Mouse (Mus musculus) kidney, embryonic 15.5 days (tissue): ENCODE data around the gene Olfr62. TPM values are rescaled to one million over a fixed set of nuclear protein-coding genes. Genes with fewer than 3 reads are reported as not detected.

Experiments used
- ATAC-seq: fragments of 200-750 bp; cut with Nextera tagmentation; replicated peaks from 2 replicates; pipeline ENCODE4 v1.8.0; 2017; ENCODE audit warnings: moderate TSS enrichment; ENCODE audit not compliant: low FRiP score
- H3K27ac ChIP-seq: fragments of 300-500 bp; sonication (generic); 2 replicates; pipeline ENCODE4 v1.5.1; 2015; ENCODE audit warnings: mild to moderate bottlenecking, inconsistent platforms
- H3K27me3 ChIP-seq: fragments of 300-500 bp; sonication (generic); 2 replicates; pipeline ENCODE4 v1.6.1; 2015; ENCODE audit warnings: inconsistent platforms
- H3K36me3 ChIP-seq: fragments of 300-500 bp; sonication (generic); 2 replicates; pipeline ENCODE4 v1.6.1; 2015; ENCODE audit warnings: inconsistent platforms
- H3K4me1 ChIP-seq: fragments of 300-500 bp; sonication (generic); 2 replicates; pipeline ENCODE4 v1.6.1; 2015; ENCODE audit warnings: inconsistent platforms
- H3K4me2 ChIP-seq: fragments of 300-500 bp; sonication (generic); 2 replicates; pipeline ENCODE4 v1.6.1; 2015; ENCODE audit warnings: moderate library complexity, mild to moderate bottlenecking, inconsistent platforms
- H3K4me3 ChIP-seq: fragments of 300-500 bp; sonication (generic); replicated peaks from 2 replicates; pipeline ENCODE4 v1.5.1; 2015; ENCODE audit warnings: mild to moderate bottlenecking, inconsistent platforms
- H3K9ac ChIP-seq: fragments of 300-500 bp; sonication (generic); 2 replicates; pipeline ENCODE4 v1.6.1; 2015; ENCODE audit warnings: mild to moderate bottlenecking, inconsistent platforms
- H3K9me3 ChIP-seq: fragments of 300-500 bp; sonication (generic); replicated peaks from 2 replicates; pipeline ENCODE4 v1.6.1; 2016; ENCODE audit warnings: inconsistent platforms
- WGBS: fragments of 180-500 bp; shearing (Covaris S2); methylation state at CpG from one replicate; pipeline ENCODE4 v1.1.7; 2015; ENCODE audit warnings: mixed read lengths; 5-methylcytosine and 5-hydroxymethylcytosine counted together
- polyA plus RNA-seq: library from polyadenylated mRNA; unstranded; fragments of >200 nt; fragmentation: Nextera tagmentation; extraction: Ambion mirVana; gene quantifications from 2 replicates; pipeline ENCODE4 v1.2.1, GENCODE M21; 2015

Gene Olfr62
- polyA plus RNA-seq: not detected in 2 replicates

GRCm38 (mm10) chr4:118658652-118659051 is at the start of gene Olfr62:
Olfr62 (plus strand) TSS chr4:118658952.
- no peaks in the 10 kb centered on the region for H3K27me3 ChIP-seq
- no peaks in the 10 kb centered on the region for H3K9me3 ChIP-seq
- no peak within 1 kb of the TSS for H3K27ac ChIP-seq
- no peak within 1 kb of the TSS for H3K9ac ChIP-seq
- no peak within 1 kb of the TSS for H3K4me3 ChIP-seq
- ATAC-seq: no peak
- no peaks in the 10 kb centered on the region for H3K36me3 ChIP-seq
- H3K4me1 ChIP-seq: no peaks in the 10 kb centered on the region
- no peak within 1 kb of the TSS for H3K4me2 ChIP-seq

- no peaks in the 10 kb centered on the region for H3K9me3 ChIP-seq
- 59% methylated on average over 3 of the region's 3 CpGs for WGBS
- no peak overlapping the region for H3K4me3 ChIP-seq
- H3K4me1 ChIP-seq: no peaks in the 10 kb centered on the region
- H3K36me3 ChIP-seq: no peaks in the 10 kb centered on the region
- ATAC-seq: no peak
- H3K27ac ChIP-seq: no peak overlapping the region
- no peak overlapping the region for H3K9ac ChIP-seq
- H3K27me3 ChIP-seq: 0 out of 2 replicates have a peak, but pooled peaks cover 7% of the 10 kb centered on the region
- H3K4me2 ChIP-seq: no peak overlapping the region
Observed at GRCm38 (mm10) chr4:118609836-118610235, 48.9 kb upstream of the Olfr62 start.

- Histone ChIP-seq H3K4me3 (no peak overlapping the region), H3K27ac (no peak overlapping the region), H3K4me2 (no peak overlapping the region), H3K27me3 (0 out of 2 replicates have a peak, but pooled peaks cover 7% of the 10 kb centered on the region), H3K9me3 (no peaks in the 10 kb centered on the region), H3K36me3 (no peaks in the 10 kb centered on the region), H3K4me1 (no peaks in the 10 kb centered on the region), H3K9ac (no peak overlapping the region)
- WGBS: 28% methylated on average over 11 of the region's 11 CpGs
- no peak for ATAC-seq
Observed at GRCm38 (mm10) chr4:118612619-118613018, 46.1 kb upstream of the Olfr62 start.

DNA sequence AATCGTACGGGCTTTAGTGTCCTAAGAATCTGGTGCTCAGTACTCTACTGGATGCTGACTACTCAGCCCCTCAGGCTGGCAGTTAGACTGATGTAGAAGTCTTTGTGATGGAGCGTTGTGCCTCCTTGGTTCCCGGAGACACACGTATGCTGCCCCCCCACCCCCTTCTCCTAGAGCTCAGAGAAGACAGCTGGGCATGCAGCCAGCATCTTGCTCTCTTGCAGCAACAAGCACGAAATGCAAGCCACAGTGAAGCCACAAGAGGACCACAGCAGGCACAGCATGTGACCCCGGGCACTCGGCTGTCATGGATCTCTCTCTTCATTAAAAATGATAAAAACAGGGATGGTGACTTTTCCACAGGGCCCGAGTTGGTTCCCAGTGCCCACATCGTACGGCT is 43.3 kb upstream of the Olfr62 start:
- 0 out of 2 replicates have a peak, but pooled peaks cover 1% of the 10 kb centered on the region for H3K27me3 ChIP-seq
- H3K9ac ChIP-seq: no peak overlapping the region
- no peak for ATAC-seq
- WGBS: 84% methylated on average over 11 of the region's 11 CpGs
- no peak overlapping the region for H3K27ac ChIP-seq
- H3K4me2 ChIP-seq: no peak overlapping the region
- H3K4me3 ChIP-seq: no peak overlapping the region
- no peaks in the 10 kb centered on the region for H3K36me3 ChIP-seq
- H3K4me1 ChIP-seq: no peaks in the 10 kb centered on the region
- no peaks in the 10 kb centered on the region for H3K9me3 ChIP-seq

DNA sequence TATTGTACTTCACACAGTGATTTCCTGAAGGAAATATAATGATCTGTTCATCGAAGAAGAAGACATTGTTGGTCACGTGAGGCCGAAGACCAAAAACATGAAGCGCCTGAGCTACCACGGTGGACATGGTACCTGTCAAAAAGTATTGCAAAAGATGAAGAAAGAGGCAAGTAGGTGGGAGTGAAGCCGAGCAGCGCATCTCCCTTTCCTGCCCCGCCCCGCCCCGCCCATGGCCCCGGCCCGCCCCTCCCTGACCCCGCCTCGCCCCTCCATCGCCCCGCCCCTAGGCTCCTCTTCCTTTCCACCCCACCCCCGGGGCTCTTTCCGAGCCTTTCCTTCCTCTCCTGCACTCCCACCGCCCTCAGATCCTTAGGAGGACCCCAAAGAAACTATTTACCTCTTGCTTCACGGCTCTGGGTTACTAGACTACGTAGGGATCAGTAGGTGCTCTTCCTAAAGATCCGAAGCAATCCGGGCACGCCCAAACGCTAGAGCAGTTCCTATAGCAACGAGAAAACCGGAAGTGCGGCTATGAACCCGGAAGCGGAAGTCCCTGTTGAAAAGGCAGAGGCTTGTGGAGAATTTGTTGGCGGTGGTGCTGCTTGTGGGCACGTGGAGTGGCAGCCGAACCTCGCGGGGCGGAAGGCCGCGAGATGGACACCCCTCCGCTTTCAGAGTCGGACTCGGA is 38.3 kb upstream of the Olfr62 start, which contains the start of the genes Cfap57 and Ebna1bp2:
Gene Cfap57, minus strand, starts transcription at position 499 of the 688 bp plus-strand sequence.
Gene Ebna1bp2, plus strand, starts transcription at position 521 of the 688 bp plus-strand sequence.
- no peaks in the 10 kb centered on the region for H3K9me3 ChIP-seq
- peak within 1 kb of the TSS; percentile 71 for H3K4me2 ChIP-seq
- H3K27me3 ChIP-seq: no peaks in the 10 kb centered on the region
- H3K36me3 ChIP-seq: peaks cover 28% of the 10 kb centered on the region
- H3K4me1 ChIP-seq: peaks cover 11% of the 10 kb centered on the region
- 1% methylated on average over 40 of the region's 41 CpGs for WGBS
- H3K9ac ChIP-seq: peak within 1 kb of the TSS; percentile 65
- H3K27ac ChIP-seq: peak within 1 kb of the TSS; percentile 54; the same call in 1 of the 2 replicates
- peak within 1 kb of the TSS; percentile 84 for H3K4me3 ChIP-seq
- ATAC-seq: peak; percentile 93

- no peaks in the 10 kb centered on the region for H3K27me3 ChIP-seq
- peak overlapping the region; percentile 84 for H3K4me3 ChIP-seq
- peak; percentile 53; the same call in 1 of the 2 replicates for ATAC-seq
- no peaks in the 10 kb centered on the region for H3K9me3 ChIP-seq
- peaks cover 33% of the 10 kb centered on the region for H3K36me3 ChIP-seq
- peaks cover 11% of the 10 kb centered on the region for H3K4me1 ChIP-seq
- peak overlapping the region; percentile 71 for H3K4me2 ChIP-seq
- WGBS: under 1% methylated on average over 23 of the region's 23 CpGs
- H3K27ac ChIP-seq: peak overlapping the region; percentile 54; the same call in 1 of the 2 replicates
- peak overlapping the region; percentile 65 for H3K9ac ChIP-seq
Observed at GRCm38 (mm10) chr4:118620967-118621320, 37.8 kb upstream of the Olfr62 start.

- H3K4me1 ChIP-seq: peaks cover 11% of the 10 kb centered on the region
- no peaks in the 10 kb centered on the region for H3K9me3 ChIP-seq
- peak overlapping the region; percentile 84 for H3K4me3 ChIP-seq
- no peaks in the 10 kb centered on the region for H3K27me3 ChIP-seq
- peak overlapping the region; percentile 65 for H3K9ac ChIP-seq
- peaks cover 41% of the 10 kb centered on the region for H3K36me3 ChIP-seq
- ATAC-seq: no peak
- H3K4me2 ChIP-seq: peak overlapping the region; percentile 71
- no peak overlapping the region for H3K27ac ChIP-seq
- WGBS: 84% methylated on average over 9 of the region's 9 CpGs
Observed at GRCm38 (mm10) chr4:118621781-118622180, 37.0 kb upstream of the Olfr62 start.

DNA sequence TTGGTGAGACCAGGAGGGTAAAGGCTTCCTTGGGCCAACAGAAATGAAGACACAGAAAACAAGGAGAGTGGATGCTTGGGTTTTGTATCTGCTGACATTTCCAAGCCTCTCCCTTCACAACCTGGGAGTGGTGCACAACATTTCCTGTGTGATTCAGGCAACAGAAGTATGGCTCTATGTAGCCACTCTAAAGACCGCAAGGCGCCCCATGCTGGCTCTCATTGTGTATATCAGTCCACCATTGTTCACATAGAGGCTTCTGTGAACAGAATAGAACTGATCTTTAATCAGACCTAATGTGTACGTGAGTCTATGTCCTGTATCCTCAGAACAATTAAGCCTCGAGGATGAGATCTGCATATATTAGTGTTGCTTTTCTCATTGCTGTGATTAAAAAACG is 28.5 kb upstream of the Olfr62 start:
- Histone ChIP-seq H3K36me3 (peaks cover 65% of the 10 kb centered on the region), H3K27ac (no peak overlapping the region), H3K27me3 (no peaks in the 10 kb centered on the region), H3K4me2 (no peak overlapping the region), H3K4me1 (no peaks in the 10 kb centered on the region), H3K9ac (no peak overlapping the region), H3K9me3 (no peaks in the 10 kb centered on the region), H3K4me3 (no peak overlapping the region)
- ATAC-seq: no peak
- WGBS: 93% methylated on average over 5 of the region's 5 CpGs

- Histone ChIP-seq H3K9me3 (no peaks in the 10 kb centered on the region), H3K36me3 (no peaks in the 10 kb centered on the region), H3K4me1 (peaks cover 7% of the 10 kb centered on the region; the same call in 1 of the 2 replicates), H3K27me3 (no peaks in the 10 kb centered on the region), H3K27ac (peak overlapping the region; percentile 22; the same call in 1 of the 2 replicates), H3K9ac (no peak overlapping the region), H3K4me2 (peak overlapping the region; percentile 26), H3K4me3 (no peak overlapping the region)
- 37% methylated on average over 20 of the region's 20 CpGs for WGBS
- ATAC-seq: no peak
Observed at GRCm38 (mm10) chr4:118642346-118643190, 16.2 kb upstream of the Olfr62 start.

DNA sequence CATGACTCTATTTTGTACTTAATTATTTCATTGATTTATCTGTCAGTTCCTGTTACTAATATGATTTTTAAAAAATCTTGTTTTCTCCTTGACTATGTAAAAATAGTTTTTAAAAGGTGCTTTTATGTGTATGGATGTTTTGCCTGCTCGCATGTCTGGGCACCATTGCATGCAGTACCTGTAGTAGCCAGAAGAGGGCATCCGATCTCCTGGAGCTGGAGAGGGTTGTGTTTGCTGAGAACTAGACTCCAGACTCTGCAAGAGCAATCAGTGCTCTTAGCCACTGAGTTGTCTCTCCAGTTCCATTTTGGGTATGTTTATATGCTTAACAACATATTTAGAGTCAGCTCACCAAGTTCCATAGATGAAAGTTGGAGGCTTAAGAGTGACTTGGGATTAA is 13.5 kb upstream of the Olfr62 start:
- Histone ChIP-seq H3K36me3 (no peaks in the 10 kb centered on the region), H3K27me3 (no peaks in the 10 kb centered on the region), H3K4me3 (no peak overlapping the region), H3K4me2 (no peak overlapping the region), H3K4me1 (peaks cover 7% of the 10 kb centered on the region; the same call in 1 of the 2 replicates), H3K9me3 (no peaks in the 10 kb centered on the region), H3K9ac (no peak overlapping the region), H3K27ac (no peak overlapping the region)
- 7% methylated on average over 2 of the region's 2 CpGs for WGBS
- no peak for ATAC-seq

GRCm38 (mm10) chr4:118687086-118687485 is 28.3 kb downstream of the Olfr62 start:
- no peak for ATAC-seq
- no peaks in the 10 kb centered on the region for H3K4me1 ChIP-seq
- 61% methylated on average over 2 of the region's 2 CpGs for WGBS

More at GRCm38 (mm10) chr4:118687086-118687485, 28.3 kb downstream of the Olfr62 start:
- Histone ChIP-seq H3K27me3 (0 out of 2 replicates have a peak, but pooled peaks cover 2% of the 10 kb centered on the region), H3K9me3 (no peaks in the 10 kb centered on the region), H3K27ac (no peak overlapping the region), H3K4me3 (no peak overlapping the region), H3K4me2 (no peak overlapping the region), H3K9ac (no peak overlapping the region), H3K36me3 (no peaks in the 10 kb centered on the region)
